Mouse (Mus musculus) hematopoietic stem cell, adult 5-6 weeks (primary cell): ENCODE results near the gene Plekha1. TPM values are rescaled to one million over a fixed set of nuclear protein-coding genes. Genes with fewer than 3 reads are reported as not detected.
A peak's percentile ranks its signal among the peaks of the same experiment; 100 is the strongest.

Experiments
- ATAC-seq, 2 experiments: fragments of 125-278 bp in 1 of 2; replicated peaks in 1 of 2; 2 replicates each; pipeline ENCODE4 v1.8.0; 2016 to 2017; ENCODE audit warnings: inconsistent platforms in 2 of 2, mild to moderate bottlenecking in 2 of 2, moderate number of reproducible peaks in 2 of 2, low read depth in 1 of 2, moderate TSS enrichment in 1 of 2; ENCODE audit not compliant: low FRiP score in 2 of 2, poor library complexity in 2 of 2, severe bottlenecking in 2 of 2, insufficient read depth in 1 of 2, low TSS enrichment in 1 of 2
- total RNA-seq: library from RNA; stranded (forward); fragments of 172-1452, 232-1000 nt; gene quantifications from 2 replicates; pipeline ENCODE4 v1.2.3, GENCODE M21; 2017

The Plekha1 gene
- total RNA-seq, 1 experiment from 2014 or later = 20.2 TPM

- ATAC-seq = no peak
Observed at GRCm38 (mm10) chr7:130898373-130898772, 32.8 kb downstream of the Plekha1 start.

DNA sequence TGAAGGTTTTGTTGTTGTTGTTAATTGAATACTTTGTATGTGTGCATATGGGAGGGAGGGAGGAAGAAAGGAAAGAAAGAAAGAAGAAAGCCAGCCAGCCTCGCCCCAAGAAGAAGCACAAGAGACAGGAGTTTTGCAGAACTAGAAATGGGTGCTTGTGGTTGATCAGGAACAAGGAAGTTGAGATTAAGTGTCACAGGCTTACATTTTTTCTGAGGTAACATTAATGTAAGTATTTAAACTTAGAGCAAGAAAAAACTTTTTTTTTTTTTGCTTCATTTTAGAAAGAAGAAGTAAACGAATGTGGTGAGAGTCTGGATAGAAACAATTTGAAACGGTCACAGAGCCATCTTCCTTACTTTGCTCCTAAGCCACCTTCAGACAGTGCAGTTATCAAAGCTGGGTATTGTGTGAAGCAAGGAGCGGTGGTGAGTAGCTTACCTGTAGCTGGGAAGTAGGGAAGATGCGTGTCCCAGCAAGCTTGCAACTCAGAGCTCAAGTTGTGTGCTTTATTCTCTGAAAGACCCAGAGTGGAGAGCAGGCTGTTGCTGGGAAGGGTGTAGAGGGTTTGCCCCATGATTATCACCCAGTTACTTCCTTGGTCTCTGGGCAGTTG is 34.8 kb downstream of the Plekha1 start:
- ATAC-seq = peak; percentile 34 to 40; a peak in 3 of 4 replicates

- no peak for ATAC-seq
Observed at GRCm38 (mm10) chr7:130902929-130903328, 37.4 kb downstream of the Plekha1 start.

DNA sequence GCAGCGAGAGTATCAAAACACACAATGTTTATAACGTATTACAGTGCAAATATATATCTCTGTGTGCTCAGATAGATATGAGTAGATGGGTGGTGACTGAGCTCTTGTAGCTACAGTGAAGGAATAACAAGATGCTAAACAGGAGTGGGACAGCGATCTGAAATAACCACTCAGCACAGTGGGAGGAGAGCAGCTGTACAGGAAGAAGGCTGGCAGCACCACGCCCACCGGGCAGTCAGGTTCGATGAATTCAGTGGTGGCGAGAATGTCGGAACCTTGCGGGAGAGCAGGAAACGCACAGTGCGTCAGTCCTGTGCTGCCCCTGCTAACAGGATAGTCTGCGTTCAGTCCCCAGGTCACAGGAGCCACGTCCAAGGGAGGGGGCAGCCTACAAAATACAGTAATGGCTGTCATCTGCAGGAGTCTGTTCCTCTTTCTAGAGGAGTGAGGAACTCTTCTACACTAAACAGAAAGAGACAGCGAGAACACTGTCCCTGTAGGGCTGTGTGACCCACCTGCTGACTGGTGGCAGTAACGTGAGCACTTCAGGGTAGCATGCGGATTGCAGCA is 38.0 kb downstream of the Plekha1 start:
- ATAC-seq = peak; percentile 90

DNA sequence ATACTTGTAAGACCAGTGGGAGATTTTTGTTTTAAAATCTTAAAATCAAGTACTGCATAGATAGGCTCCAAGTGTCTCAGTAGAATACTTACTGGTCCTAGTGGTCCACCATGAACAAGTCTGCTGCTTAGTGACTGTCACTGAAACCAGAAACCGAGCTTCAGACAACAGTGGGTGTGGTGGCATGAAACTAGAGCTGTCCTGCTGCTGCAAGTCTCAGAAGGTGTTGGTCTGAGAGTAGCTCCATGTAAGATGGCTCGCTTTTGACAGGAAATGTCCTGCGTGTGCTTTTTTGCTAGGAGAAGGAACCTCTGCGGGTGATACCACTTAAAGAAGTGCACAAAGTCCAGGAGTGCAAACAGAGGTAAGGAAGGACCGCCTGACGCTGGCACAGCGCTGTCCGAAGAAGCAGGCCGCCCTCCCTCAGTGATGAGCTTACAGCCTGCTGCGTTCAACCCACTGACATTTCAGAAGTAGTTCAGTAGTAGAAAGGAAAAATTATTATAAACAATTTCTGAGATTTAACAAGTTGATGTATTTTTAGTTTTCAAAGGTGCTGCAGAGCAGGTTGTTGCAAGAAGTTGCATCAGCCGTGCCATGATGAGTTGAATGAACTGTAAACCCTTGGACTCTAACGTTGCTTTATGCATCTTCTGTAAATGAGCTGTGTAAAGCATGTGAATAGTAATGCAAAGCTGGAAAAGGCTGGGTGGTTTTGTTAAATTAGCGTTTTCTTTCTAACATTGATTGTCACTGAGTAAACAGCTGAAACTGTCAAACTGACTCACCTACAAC is 39.2 kb downstream of the Plekha1 start:
- no peak for ATAC-seq

DNA sequence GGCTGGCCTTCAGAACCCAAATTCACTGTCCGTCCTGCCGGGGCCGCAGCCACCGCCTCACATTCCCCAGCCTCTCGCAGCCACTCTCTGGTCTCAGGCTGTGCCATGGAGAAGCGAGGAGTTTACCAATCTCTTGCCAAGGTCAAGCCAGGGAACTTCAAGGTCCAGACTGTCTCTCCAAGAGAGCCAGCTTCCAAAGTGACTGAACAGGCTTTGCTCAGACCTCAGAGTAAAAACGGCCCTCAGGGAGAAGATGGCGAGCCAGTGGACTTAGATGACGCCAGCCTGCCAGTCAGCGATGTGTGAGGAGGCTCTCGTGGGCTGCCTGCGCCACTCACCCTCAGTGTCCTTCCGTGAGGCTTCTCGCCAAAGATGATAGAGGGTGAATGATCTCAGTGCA is 45.3 kb downstream of the Plekha1 start:
- no peak for ATAC-seq

DNA sequence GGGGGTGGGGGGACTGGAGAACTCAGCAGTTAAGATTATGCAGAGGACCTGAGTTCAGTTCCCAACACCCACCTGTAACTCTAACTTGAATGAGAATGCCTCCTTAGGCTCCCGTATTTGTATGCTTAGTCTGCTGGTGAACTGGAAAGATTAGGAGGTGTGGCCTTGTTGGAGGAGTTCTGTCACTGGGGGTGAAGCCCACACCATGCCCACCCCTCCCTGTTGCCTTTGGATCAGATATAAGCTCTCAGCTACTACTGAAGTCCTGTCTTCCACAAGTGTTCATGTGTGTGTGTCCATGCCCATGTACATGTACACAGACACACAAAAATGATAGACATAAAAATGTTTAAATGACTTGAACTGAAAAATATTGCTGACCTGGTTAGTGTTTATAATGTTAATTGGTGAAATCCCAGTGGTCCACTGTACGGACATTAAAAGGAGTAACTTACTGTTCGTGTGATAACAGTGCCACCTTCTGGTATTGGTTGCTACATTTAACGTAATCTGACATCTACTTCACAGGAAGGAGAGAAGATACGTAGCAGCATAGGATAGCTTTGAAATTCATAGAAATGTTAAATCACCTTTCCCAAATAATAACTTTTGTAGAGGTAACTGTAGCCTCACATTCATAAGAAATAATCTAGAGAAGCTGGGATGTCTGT is 49.3 kb downstream of the Plekha1 start:
- peak; percentile 66 to 71 for ATAC-seq

- no peak for ATAC-seq
Observed at GRCm38 (mm10) chr7:130918260-130918659, 52.7 kb downstream of the Plekha1 start.

- no peak for ATAC-seq
Observed at GRCm38 (mm10) chr7:130922981-130923731, 57.6 kb downstream of the Plekha1 start.

- ATAC-seq = no peak
Observed at GRCm38 (mm10) chr7:130930401-130930800, 64.8 kb downstream of the Plekha1 start.

GRCm38 (mm10) chr7:130932921-130933320 is 67.4 kb downstream of the Plekha1 start:
- no peak for ATAC-seq

- no peak for ATAC-seq
Observed at GRCm38 (mm10) chr7:130934654-130935053, 69.1 kb downstream of the Plekha1 start.

DNA sequence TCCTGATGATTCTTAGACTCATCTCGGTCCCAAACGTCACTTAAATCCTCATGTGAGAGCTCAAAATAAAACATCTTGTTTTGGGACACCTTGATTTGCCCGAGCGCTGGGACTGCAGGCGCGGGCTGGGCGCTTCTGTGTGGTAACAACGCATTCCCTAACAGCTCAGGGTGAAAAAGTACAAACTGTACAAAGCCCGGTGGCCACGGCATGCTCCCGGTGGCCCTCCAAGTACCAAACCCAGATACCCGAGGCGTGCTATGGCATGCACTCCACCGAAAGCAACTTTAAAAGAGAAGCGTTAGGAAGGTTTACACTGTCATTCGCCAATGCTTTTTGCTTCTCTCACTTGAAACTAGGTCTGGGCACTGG is 69.9 kb downstream of the Plekha1 start:
- ATAC-seq = 0 out of 4 replicates have a peak, but pooled peaks of 1 of the 2 experiments have one; percentile 28

DNA sequence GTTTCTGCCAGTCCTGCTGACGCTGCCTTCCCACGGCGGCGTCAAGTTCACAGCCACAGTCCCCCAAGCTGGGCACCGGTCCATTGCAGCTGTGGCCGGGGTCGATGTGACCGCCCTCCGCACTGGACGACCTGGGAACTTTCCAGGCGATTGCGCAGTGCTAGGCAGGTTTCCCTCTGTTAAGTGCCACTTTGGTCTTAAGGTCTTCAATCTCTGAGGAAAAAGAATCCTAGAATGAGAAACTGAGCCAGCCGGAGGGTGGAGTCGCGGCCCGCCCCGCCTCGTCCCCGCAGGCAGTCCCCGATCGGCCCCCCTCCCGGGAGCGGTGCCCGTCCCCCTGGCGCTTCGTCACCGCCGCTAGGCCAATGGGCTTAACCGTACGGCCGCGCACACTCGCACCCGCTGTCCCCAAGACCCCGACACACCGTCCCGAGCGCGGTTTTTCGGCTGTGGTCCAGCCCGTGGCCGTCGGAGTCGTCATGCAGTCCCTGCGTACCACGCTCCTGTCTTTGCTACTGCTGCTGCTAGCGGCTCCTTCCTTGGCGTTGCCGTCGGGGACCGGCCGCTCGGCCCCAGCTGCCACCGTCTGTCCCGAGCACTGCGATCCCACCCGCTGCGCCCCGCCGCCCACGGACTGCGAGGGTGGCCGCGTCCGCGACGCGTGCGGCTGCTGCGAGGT is 70.4 kb downstream of the Plekha1 start, which contains the start of gene Htra1:
Gene Htra1, plus strand, starts transcription at position 319 of the 679 bp plus-strand sequence.
- peak; percentile 23 to 43; a peak in 3 of 4 replicates for ATAC-seq

DNA sequence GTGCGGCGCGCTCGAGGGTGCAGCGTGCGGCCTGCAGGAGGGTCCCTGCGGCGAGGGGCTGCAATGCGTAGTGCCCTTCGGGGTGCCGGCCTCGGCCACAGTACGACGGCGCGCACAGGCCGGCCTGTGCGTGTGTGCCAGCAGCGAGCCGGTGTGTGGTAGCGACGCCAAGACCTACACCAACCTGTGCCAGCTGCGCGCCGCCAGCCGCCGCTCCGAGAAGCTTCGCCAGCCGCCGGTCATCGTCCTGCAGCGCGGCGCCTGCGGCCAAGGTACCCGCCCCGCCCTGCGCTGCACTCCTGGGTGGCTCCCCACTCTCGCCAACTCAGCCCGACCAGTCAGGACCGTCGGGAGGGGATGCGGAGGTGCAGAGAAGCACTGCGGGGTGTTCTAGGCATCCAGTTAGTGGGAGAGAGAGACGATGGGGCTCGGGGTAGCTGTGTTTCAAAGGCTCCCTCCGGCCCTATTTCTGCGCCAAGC is 71.0 kb downstream of the Plekha1 start:
- ATAC-seq = 0 out of 4 replicates have a peak, but pooled peaks of 1 of the 2 experiments have one; percentile 13

- no peak for ATAC-seq
Observed at GRCm38 (mm10) chr7:130937266-130937841, 71.8 kb downstream of the Plekha1 start.
